Mouse (Mus musculus): ENCODE data around the gene BC034090. TPM values are rescaled to one million over a fixed set of nuclear protein-coding genes. Genes with fewer than 3 reads are reported as not detected.
"Not testable (repeated sequence)": the region's sequence is repeated elsewhere in the genome, so short reads cannot be mapped to it uniquely, and the experiment has no call there.

Gene BC034090
- polyA plus RNA-seq, 1 experiment from 2014 or later = 1.7 TPM

- 94% methylated on average over 2 of the region's 2 CpGs for WGBS
- ATAC-seq (ENCODE audit: low FRiP score) = no peak
- no peak overlapping the region for H3K9ac ChIP-seq (ENCODE audit: low read depth, low read length)
- no peaks in the 10 kb centered on the region for H3K4me1 ChIP-seq (replicated peaks; ENCODE audit: control insufficient read depth, insufficient read depth, low read length)
- H3K27ac ChIP-seq (ENCODE audit: low read depth, low read length) = no peak overlapping the region
- H3K27me3 ChIP-seq (ENCODE audit: control insufficient read depth, insufficient read depth, low read length) = no peaks in the 10 kb centered on the region
- no peak overlapping the region for H3K4me3 ChIP-seq (ENCODE audit: low read depth, low read length)
- no peak overlapping the region for H3K4me2 ChIP-seq (replicated peaks; ENCODE audit: low read depth, low read length)
- H3K36me3 ChIP-seq (ENCODE audit: control insufficient read depth, insufficient read depth, low read length) = no peaks in the 10 kb centered on the region; the same call in 1 of the 2 replicates
- H3K9me3 ChIP-seq (ENCODE audit: control insufficient read depth, low read length) = no peaks in the 10 kb centered on the region
- no peak for DNase-seq (ENCODE audit: low spot score)
Observed at GRCm38 (mm10) chr1:155178192-155178924, 65.9 kb downstream of the BC034090 start.

GRCm38 (mm10) chr1:155174424-155174823 is 69.8 kb downstream of the BC034090 start:
- H3K9me3 ChIP-seq (ENCODE audit: control insufficient read depth, low read length) = no peaks in the 10 kb centered on the region
- no peak overlapping the region for H3K4me3 ChIP-seq (ENCODE audit: low read depth, low read length)
- H3K4me2 ChIP-seq (replicated peaks; ENCODE audit: low read depth, low read length) = no peak overlapping the region
- no peaks in the 10 kb centered on the region for H3K4me1 ChIP-seq (replicated peaks; ENCODE audit: control insufficient read depth, insufficient read depth, low read length)
- DNase-seq (ENCODE audit: low spot score) = no peak
- no peak overlapping the region for H3K9ac ChIP-seq (ENCODE audit: low read depth, low read length)
- ATAC-seq (ENCODE audit: low FRiP score) = no peak
- 95% methylated on average over 1 of the region's 1 CpGs for WGBS
- no peak overlapping the region for H3K27ac ChIP-seq (ENCODE audit: low read depth, low read length)
- H3K27me3 ChIP-seq (ENCODE audit: control insufficient read depth, insufficient read depth, low read length) = no peaks in the 10 kb centered on the region
- no peaks in the 10 kb centered on the region; the same call in 1 of the 2 replicates for H3K36me3 ChIP-seq (ENCODE audit: control insufficient read depth, insufficient read depth, low read length)

- H3K4me3 ChIP-seq (ENCODE audit: low read depth, low read length); H3K9ac ChIP-seq (ENCODE audit: low read depth, low read length); H3K27ac ChIP-seq (ENCODE audit: low read depth, low read length); H3K4me1 ChIP-seq (replicated peaks; ENCODE audit: control insufficient read depth, insufficient read depth, low read length); H3K36me3 ChIP-seq (ENCODE audit: control insufficient read depth, insufficient read depth, low read length); ATAC-seq (ENCODE audit: low FRiP score); H3K4me2 ChIP-seq (replicated peaks; ENCODE audit: low read depth, low read length); H3K27me3 ChIP-seq (ENCODE audit: control insufficient read depth, insufficient read depth, low read length); DNase-seq (ENCODE audit: low spot score); H3K9me3 ChIP-seq (ENCODE audit: control insufficient read depth, low read length): not testable (repeated sequence)
- WGBS = 83% methylated on average over 1 of the region's 1 CpGs
Observed at GRCm38 (mm10) chr1:155173644-155174016, 70.6 kb downstream of the BC034090 start.

DNA sequence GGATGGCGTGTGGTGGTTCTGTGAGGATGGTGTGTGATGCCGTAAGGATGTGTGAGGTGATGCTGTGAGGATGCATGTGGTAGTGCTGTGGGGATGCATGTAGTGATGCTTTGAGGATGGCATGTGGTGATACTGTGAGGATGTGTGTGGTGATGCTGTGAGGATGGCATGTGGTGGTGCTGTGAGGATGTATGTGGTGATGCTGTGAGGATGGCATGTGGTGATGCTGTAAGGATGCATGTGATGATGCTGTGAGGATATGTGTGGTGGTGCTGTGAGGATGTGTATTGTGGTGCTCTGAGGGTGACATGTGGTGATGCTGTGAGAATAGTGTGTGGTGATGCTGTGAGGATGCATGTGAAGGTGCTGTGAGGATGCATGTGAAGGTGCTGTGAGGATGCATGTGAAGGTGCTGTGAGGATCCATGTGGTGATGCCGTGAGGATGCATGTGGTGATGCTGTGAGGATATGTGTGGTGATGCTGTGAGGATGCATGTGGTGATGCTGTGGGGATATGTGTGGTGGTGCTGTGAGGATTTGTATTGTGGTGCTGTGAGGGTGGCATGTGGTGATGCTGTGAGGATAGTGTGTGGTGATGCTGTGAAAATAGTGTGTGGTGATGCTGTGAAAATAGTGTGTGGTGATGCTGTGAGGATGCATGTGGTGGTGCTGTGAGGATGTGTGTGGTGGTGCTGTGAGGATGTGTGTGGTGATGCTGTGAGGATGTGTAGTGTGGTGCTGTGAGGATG is 71.2 kb downstream of the BC034090 start:
- H3K9me3 ChIP-seq (ENCODE audit: control insufficient read depth, low read length) = no peaks in the 10 kb centered on the region
- no peak overlapping the region for H3K27ac ChIP-seq (ENCODE audit: low read depth, low read length)
- no peak overlapping the region for H3K9ac ChIP-seq (ENCODE audit: low read depth, low read length)
- no peaks in the 10 kb centered on the region for H3K4me1 ChIP-seq (replicated peaks; ENCODE audit: control insufficient read depth, insufficient read depth, low read length)
- no peak for DNase-seq (ENCODE audit: low spot score)
- no peaks in the 10 kb centered on the region; the same call in 1 of the 2 replicates for H3K36me3 ChIP-seq (ENCODE audit: control insufficient read depth, insufficient read depth, low read length)
- H3K4me2 ChIP-seq (replicated peaks; ENCODE audit: low read depth, low read length) = no peak overlapping the region
- no peak for ATAC-seq (ENCODE audit: low FRiP score)
- no peaks in the 10 kb centered on the region for H3K27me3 ChIP-seq (ENCODE audit: control insufficient read depth, insufficient read depth, low read length)
- WGBS = 98% methylated on average over 3 of the region's 3 CpGs
- no peak overlapping the region for H3K4me3 ChIP-seq (ENCODE audit: low read depth, low read length)

DNA sequence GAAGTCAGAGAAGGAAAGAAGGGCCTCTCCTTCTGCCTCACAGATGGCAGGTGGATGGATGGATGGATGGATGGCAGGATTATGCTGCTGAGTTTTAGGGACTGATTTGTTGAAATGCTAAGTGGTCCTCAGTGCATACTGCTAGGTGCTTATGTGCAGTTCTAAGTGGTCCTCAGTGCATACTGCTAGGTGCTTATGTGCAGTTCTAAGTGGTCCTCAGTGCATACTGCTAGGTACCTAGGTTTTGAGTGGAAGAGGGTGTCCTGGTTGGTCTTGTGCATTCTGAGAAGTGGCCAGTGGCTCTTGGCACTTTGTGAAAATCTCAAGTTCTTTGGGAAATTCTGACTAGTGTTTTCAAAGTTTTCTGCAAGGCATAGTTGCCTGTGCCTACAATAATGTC is 74.3 kb downstream of the BC034090 start:
- no peak overlapping the region for H3K4me3 ChIP-seq (ENCODE audit: low read depth, low read length)
- no peak for DNase-seq (ENCODE audit: low spot score)
- H3K4me1 ChIP-seq (replicated peaks; ENCODE audit: control insufficient read depth, insufficient read depth, low read length) = no peaks in the 10 kb centered on the region
- no peaks in the 10 kb centered on the region for H3K27me3 ChIP-seq (ENCODE audit: control insufficient read depth, insufficient read depth, low read length)
- no peak overlapping the region for H3K9ac ChIP-seq (ENCODE audit: low read depth, low read length)
- H3K4me2 ChIP-seq (replicated peaks; ENCODE audit: low read depth, low read length) = no peak overlapping the region
- H3K27ac ChIP-seq (ENCODE audit: low read depth, low read length) = no peak overlapping the region
- no peaks in the 10 kb centered on the region for H3K36me3 ChIP-seq (ENCODE audit: control insufficient read depth, insufficient read depth, low read length)
- no peaks in the 10 kb centered on the region for H3K9me3 ChIP-seq (ENCODE audit: control insufficient read depth, low read length)
- ATAC-seq (ENCODE audit: low FRiP score) = no peak

GRCm38 (mm10) chr1:155167453-155167852 is 76.8 kb downstream of the BC034090 start:
- Histone ChIP-seq H3K9ac (ENCODE audit: low read depth, low read length) (no peak overlapping the region), H3K4me1 (replicated peaks; ENCODE audit: control insufficient read depth, insufficient read depth, low read length) (no peaks in the 10 kb centered on the region), H3K4me3 (ENCODE audit: low read depth, low read length) (no peak overlapping the region), H3K36me3 (ENCODE audit: control insufficient read depth, insufficient read depth, low read length) (no peaks in the 10 kb centered on the region), H3K27ac (ENCODE audit: low read depth, low read length) (no peak overlapping the region), H3K27me3 (ENCODE audit: control insufficient read depth, insufficient read depth, low read length) (no peaks in the 10 kb centered on the region), H3K9me3 (ENCODE audit: control insufficient read depth, low read length) (no peaks in the 10 kb centered on the region), H3K4me2 (replicated peaks; ENCODE audit: low read depth, low read length) (no peak overlapping the region)
- ATAC-seq (ENCODE audit: low FRiP score) (no peak), DNase-seq (ENCODE audit: low spot score) (no peak)
- WGBS = 93% methylated on average over 3 of the region's 3 CpGs

Other genes with a start within 250 kb of the BC034090 start
- gene Ier5, start 144.8 kb downstream of the BC034090 start, polyA plus RNA-seq (2014; fragmentation: Nextera tagmentation; extraction: Ambion mirVana) = 12.7 and 17.1 TPM in 2 replicates
- 1.2 and 1.9 TPM in 2 replicates for gene Mr1, start 97.6 kb downstream of the BC034090 start, polyA plus RNA-seq (2014; fragmentation: Nextera tagmentation; extraction: Ambion mirVana)
- gene Stx6, start 85.7 kb downstream of the BC034090 start, polyA plus RNA-seq (2014; fragmentation: Nextera tagmentation; extraction: Ambion mirVana) = 99.6 and 101 TPM in 2 replicates
- gene Xpr1, start 173.0 kb upstream of the BC034090 start, polyA plus RNA-seq (2014; fragmentation: Nextera tagmentation; extraction: Ambion mirVana) = 15.2 and 29.3 TPM in 2 replicates